17 mouse cellular contexts compared by ENCODE assay signal in genomic region chr1:30540088-30540698, GRCm38 (mm10).
"Had no signal": no experiment of that assay in that cellular context is flagged by ENCODE, and none has a peak within 500 bp of the region (broad histone marks: within the 10 kb centered on the region; RNA-seq: fewer than 3 reads in every experiment).

No protein-coding gene starts in this region.

- DNase-seq: layer of hippocampus, adult 9-11 months; layer of hippocampus, postnatal 36 days; lung, adult 2 months; lung, postnatal 36 days; midbrain, embryonic 14.5 days; right cerebral cortex, postnatal 4 days; spleen, adult 18-20 months; thymus, postnatal 4 days had no signal

- H3K9ac ChIP-seq: liver, embryonic 15.5 days; neural tube, embryonic 12.5 days; stomach, embryonic 15.5 days had no signal

- ATAC-seq: hindbrain, embryonic 16.5 days; inflammation-experienced regulatory T-cells, adult 6 months; intestine, postnatal 0 days; lung, postnatal 0 days had no signal

- H3K27ac ChIP-seq: liver, embryonic 15.5 days; midbrain, embryonic 10.5 days; neural tube, embryonic 12.5 days; stomach, embryonic 15.5 days had no signal

- H3K4me1 ChIP-seq: liver, embryonic 15.5 days; midbrain, embryonic 10.5 days; neural tube, embryonic 12.5 days; stomach, embryonic 15.5 days had no signal

- H3K9me3 ChIP-seq: liver, embryonic 15.5 days; midbrain, embryonic 10.5 days; neural tube, embryonic 12.5 days; stomach, embryonic 15.5 days had no signal

- H3K27me3 ChIP-seq: liver, embryonic 15.5 days; neural tube, embryonic 12.5 days; stomach, embryonic 15.5 days had no signal

- H3K4me2 ChIP-seq: liver, embryonic 11.5 days; liver, embryonic 15.5 days; neural tube, embryonic 12.5 days; stomach, embryonic 15.5 days had no signal

- H3K36me3 ChIP-seq: liver, embryonic 15.5 days; midbrain, embryonic 10.5 days; neural tube, embryonic 12.5 days; stomach, embryonic 15.5 days had no signal

- H3K4me3 ChIP-seq: liver, embryonic 15.5 days; midbrain, embryonic 10.5 days; neural tube, embryonic 12.5 days; stomach, embryonic 15.5 days had no signal
